Mouse (Mus musculus): ENCODE data around the gene Stradb.
"Not testable (repeated sequence)": the region's sequence is repeated elsewhere in the genome, so short reads cannot be mapped to it uniquely, and the experiment has no call there.

Stradb gene

DNA sequence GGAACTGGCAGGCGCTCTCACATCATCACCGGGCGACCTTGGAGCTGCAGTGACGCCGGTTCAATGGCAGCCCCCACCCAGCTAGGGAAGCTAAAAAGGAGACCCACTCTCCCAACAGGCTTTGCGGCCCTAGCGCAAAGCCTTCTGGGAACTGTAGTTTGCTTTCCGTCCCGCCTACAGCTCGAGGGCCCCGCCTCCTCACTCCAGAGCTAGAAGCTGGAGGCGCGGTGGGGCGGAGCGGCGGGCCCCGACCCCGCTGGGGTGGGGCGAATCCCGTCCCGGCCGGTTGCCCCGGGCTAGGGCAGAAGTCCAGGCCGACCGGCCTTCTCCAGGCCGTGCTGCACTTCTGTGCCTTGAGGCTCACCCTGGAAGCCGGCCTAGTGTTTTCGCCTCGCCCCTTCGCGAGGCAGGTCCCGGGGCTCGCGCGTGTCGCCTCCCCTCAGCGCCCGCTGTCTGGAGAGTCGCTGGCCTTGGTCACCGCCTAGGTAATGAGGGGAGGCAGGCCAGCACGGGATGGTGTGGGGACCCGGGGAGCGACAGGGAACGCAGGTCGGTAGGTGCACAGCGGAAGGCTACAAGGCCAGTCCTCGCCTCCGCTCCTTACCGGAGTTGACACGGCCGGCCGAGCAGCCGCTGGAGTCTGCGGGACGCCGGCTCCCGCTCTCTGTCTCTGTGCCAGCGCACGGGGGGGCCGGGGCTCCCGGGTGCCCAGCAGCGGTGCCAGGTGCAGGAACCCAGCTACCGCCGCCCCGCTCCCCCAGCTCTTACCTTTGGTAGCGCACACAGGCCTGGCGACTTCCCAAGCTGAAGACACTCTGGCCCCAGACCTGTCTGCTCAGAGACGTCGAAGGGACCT, at the start of gene Stradb, which contains the start of gene Trak2:
Gene Stradb, plus strand, starts transcription at position 157 of the 856 bp plus-strand sequence.
Gene Trak2, minus strand, starts transcription at position 65 of the 856 bp plus-strand sequence.
- DNase-seq (ENCODE audit: low read depth): peak; percentile 98

DNA sequence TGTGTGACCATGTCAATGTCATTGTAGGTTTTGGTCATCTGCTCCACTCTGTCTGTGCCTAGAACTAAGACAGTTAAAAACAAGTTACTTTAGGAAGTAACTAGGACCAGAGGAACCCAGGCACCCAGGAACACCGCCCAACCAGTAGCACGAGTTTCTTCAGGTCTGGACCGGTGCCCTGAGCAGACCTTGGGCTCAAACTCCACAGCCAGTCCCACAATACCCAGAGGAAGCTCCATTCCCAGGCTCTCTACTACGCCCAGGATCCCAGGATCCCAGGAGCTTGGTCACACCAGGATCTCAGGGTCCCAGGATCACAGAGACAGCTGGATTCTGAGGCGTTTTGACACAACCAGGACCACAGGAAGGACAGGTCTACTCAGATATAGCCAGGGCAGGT, 46.7 kb upstream of the Stradb start:
- no peak for DNase-seq (ENCODE audit: low read depth)

DNA sequence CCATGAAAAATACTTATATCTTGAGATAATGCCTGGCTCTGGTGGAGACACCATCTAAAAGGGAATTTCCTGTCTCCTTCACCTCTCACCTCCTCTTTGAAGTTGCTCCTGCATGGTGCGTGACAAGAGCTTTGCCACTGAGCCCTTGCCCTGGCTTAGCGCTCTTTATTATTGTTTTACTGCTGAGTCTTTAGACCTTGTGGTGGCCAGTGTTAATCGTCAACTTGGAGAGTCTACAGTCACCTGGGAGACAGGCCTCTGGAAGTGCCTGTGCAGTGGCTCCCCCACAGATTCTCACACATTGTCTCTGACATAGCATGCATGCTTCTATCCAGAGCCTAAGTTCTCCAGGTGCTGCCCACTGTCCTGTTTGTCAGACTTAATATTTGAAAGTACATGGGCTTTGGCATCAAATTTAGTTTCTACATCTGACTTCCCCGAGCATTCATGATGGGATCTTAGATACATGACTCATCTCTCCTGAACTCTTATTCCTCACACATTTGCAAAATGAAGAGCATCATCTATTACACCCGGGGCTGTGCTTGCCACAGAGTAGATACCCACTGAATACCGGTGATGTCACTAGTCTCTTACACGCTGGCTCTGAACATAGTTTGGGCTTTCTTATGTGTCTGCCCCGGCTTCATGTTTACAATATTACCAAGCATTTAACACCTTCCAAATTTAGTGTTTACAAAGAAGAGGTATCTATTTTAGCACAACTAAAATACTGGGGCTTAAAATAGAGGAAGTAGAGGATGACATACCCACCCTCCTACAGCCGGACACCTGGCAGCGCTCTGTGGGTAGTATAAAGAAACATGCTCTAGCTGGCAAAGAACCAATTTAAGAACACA, 36.3 kb upstream of the Stradb start:
- DNase-seq (ENCODE audit: low read depth): no peak

DNA sequence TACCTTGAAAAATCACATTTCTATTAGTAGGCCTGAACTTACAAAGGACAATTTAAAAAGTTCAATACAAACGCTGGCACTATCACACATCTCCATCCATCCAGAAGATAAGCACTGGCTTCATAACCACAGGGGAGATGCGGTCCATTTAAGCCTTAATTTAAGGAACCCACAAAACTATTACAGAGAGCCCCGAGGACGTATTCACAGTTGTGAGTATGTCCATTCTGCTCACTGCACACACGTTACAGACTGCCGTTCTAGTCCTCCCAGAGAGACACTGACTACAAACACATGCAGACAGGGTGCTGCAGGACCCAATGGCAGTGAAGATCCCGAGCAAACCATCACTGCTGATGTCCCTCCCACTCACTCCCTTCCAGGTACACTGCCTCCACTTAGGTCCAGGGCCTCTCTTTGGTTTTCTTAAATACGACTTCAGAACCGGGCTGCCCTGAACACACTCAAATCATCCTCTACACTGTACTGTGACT, 35.7 kb upstream of the Stradb start:
- no peak for DNase-seq (ENCODE audit: low read depth)

DNA sequence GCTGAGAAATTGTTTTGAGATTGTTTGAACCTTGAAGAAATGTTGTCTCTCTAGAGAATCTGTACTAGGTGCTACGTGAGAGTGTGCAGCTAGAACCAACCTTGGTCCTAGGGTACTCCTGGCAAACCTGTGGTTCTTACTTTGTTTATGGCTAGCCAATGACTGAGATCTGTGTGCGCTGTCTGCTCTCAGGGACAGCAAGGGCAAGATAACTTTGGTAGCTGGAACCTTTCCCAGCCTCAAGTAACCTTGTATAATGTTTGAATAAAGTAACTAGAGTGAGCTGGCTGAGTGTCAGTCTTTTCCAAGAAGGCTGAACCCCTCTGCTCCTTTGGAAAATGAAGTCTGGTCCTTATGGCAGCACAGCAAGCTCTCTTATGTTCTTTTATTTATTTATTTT, 27.8 kb upstream of the Stradb start:
- peak; percentile 13 for DNase-seq (ENCODE audit: low read depth)

DNA sequence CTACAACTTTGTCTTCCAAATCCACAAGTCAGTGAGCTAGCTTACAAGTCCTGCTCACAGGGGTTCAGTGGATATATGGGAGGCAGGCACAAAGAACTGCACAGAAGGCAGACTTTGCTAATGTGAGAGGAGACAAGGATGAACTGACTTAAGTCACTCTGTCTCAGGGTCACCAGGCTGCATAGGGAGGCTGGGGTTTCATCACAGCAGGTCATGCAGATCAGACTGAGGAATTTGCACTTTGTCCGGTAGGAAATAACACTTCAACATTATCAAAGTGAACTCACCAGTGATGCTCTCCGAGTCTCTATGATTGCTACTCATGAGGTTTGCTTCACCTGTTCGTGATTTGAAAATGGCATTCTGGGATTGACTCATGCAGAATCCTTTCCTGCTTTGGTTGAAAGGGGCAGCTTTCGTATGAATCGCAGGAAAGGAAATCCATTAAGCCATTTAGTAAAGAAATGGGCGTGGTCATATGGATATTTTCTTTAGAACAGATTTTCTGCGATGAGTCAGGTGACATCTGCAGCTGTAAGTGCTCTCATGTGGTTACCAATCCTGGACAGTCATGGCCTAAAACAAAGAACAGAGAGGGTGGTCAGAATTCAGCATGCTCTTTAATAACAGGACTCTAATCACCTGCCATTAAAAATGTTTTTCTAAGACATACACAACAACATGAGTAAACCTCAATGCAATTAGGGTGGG, 27.2 kb upstream of the Stradb start:
- DNase-seq (ENCODE audit: low read depth): peak; percentile 47

DNA sequence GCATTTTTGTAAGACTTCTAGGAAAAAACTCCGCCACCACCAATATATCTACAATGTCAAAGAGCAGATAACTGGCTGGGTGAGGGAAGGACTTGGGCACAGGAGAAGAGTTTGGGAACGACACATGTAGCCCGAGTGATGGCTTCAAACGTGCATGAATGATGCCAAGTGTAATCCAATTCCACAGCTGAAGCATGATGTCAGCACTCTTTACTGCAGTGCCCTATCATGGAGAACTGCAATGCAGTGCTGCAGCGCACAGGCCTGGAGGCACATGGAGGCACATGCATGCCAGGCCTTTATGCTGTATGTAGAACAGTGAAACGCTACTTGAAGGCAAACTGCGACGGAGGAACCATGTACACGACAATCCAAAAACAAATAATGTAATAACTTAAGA, 26.6 kb upstream of the Stradb start:
- DNase-seq (ENCODE audit: low read depth): peak; percentile 18

DNA sequence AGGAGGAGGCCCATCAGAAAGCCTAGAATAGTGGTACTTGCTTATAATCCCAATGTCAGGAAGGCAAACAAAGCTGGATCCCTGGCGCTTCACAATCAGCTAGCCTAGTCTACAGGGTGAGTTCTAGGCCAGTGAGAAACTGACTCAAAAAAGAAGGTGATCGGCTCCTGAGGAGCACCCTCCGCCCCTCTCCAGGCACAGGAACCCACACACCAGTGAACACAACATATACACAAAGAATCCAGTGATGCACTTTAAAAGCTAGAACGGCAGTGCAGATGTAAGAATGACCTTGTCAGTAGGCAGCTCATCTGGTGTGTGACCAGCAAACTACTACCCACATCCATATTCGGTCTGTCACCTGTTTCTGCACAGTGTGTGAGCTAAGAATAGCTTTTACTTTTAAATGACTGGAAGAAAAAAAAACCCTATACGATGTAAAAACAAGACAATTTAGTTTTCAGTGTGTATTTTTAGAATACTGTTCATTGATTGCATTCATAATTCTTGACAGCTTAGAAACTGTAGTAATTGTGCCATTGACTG, 23.7 kb upstream of the Stradb start:
- DNase-seq (ENCODE audit: low read depth): no peak

DNA sequence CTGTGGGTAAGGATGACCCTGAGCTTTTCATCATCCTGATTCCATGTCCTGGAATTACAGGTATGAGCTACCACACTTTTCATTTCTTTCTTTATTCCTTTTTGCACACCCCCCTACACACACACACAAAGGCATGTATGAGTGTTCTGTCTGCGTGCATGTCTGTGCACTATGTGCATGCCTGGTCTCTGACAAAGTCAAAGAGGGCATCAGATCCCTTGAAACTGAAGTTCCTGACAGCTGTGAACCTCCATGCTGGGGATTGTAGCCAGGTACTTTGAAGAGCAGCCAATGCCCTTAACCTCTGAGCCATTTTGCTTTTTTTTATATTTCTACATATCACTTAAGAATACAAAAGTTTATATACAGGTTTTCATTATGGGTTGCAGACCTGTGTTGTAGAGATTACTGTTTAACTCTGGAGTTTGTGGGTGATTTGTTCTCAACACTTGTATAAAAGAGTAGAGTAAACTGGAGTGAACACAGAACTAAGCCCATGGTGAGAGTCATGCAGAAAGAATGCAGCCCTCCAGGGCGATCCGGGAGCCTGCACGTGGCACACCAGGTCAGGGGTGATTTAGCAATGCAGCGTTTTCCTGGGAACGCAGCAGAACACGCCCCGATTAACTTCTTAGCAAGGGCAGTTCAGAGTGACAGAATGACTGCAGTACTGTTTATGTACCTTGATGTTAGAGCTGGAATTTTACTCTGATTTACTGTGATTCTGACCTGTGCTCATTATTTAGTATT, 22.2 kb upstream of the Stradb start:
- DNase-seq (ENCODE audit: low read depth): peak; percentile 90

DNA sequence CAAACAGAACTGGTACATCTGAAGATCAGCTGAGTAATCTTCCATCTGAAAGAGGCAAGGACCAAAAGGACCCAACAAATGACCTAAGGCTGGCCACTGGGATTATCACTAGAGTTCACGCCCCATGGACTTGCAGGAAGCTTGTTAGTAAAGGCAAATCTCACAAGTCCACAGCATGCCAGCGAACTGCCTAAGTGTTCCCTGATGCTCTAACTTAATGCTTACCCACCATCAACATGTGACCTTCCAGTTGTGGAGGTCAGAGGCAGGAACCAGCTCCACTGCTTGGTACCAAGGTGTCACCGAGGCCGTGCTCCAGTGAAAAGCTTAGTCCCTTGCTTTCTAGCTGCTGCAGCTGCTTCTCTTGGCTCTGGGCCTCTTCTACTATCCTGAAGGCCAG, 21.5 kb upstream of the Stradb start:
- peak; percentile 9 for DNase-seq (ENCODE audit: low read depth)

DNA sequence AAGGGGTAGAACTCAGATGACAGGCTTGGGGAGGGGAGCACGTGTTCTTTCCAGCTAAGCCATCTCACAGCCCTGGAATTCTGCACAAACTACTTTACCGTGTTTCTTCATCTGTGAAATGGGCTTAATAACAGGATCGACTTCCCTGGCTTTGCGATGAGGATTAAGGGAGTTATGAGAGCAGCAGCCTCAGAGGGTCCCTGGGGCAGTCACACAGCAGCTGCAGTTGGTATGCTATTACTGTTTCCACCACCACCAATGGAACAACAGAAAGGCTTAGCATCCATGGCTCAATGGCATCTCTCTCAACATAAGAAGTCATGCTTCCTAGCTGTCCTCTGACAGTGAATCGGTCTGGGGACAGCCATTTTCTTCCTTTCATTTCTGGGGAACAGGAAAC, 20.8 kb upstream of the Stradb start:
- peak; percentile 9 for DNase-seq (ENCODE audit: low read depth)

DNA sequence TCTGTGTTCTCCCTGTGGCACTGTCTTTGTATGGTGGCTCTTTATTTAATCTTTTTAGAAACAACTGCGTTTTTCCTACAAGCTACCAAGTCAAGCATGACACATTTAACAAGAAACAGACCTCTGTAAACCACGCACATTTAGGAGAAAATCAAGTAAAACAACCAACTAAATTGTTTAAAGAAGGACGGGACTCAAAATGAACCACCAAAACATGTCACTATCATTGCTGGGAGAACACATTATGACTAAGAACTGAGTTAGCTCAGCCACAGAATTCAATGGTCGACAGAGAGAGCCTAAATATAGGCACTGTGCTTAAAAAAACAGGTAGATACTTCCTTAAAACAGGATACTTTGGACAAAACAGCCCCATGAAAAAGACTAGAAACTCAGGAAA, 20.3 kb upstream of the Stradb start:
- DNase-seq (ENCODE audit: low read depth): peak; percentile 53

DNA sequence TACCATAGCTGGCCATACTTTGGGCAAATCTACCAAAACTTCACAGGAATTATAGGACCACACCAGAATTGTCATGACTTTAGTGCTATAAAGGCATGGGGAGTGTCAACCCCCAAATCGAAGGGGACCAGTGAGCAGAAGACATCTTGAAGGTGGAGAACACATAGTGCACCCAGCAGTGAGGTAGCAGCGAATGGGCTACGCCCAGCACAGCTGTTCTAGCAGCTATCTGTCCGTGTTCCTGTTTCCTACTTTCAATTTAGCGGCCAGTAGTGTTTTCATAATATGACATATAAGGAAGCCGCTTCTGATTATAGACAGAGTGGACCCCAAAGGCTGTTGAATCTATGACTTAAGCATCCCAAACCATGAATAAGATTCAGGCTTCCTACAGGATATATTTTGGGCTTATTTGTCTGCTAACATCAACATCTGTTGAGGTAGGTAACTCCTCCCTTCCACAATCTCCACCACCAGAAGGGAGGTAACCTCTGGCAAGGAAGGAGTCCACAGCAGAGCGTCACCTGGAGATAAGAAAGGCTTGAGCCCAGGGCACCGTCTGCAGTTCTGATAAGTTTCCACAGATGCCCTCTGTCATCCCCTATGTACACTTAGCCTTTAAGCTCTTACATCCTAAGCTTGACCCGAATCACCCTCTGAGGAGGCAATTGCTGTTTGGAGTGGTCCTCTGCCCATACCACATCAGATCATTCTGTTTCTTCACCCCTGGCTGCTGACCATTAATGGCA, 19.5 kb upstream of the Stradb start:
- no peak for DNase-seq (ENCODE audit: low read depth)

DNA sequence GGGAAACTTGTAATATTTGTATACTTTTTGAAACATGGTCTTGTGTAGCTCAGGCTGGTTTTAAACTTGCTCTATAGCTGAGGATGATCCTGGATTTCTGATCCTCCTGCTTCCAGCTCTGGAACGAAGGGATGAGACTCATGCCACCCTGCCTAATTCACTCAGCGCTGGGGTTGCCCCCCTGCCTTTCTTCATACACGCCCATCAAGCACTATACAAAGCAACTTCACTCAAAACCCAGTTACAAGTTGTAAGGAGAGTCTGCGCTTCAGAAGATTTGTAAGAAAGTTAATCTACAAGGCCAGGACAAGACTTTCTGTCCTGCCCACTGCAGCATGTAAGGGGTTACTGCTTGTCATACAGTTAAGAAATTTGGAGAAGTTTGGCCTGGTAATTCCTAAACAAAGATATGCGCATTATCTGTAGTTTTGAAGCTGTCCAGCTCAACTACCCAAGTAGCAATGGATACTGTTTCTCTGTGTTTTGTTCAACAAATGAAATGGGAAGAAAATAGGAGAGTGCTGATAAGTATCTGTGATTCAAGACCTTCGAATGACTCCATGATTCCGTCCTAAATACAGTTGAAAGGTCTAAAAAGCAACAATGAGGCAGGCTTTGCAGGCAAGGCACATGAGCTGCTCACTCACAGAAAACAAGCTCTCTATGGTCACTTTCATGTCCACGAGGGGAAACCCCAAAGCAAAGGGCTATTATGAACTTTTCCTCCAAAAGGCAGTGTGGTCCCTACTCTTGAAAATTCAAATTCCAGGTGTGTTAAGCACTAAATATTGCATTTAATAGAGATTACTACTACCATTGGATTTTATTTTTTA, 18.5 kb upstream of the Stradb start:
- no peak for DNase-seq (ENCODE audit: low read depth)

DNA sequence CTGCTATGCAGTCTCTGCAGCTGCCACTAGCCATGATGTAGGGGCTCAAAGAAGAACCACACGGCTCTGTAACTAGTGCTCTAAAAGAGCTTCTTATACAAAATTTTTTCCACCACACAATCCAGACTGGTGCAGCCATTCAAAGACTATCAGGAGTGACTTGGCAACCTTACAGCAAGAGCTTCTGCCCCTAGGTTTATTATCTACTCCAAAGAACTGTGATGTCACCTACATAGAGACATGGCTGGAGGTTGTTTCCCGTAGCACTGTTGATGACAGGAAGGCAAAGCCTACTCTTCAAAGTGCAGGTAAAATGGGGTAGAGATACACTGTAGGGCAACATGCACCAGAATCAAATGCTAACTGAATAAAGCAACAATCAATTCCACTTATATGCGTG, 17.6 kb upstream of the Stradb start:
- DNase-seq (ENCODE audit: low read depth): no peak

DNA sequence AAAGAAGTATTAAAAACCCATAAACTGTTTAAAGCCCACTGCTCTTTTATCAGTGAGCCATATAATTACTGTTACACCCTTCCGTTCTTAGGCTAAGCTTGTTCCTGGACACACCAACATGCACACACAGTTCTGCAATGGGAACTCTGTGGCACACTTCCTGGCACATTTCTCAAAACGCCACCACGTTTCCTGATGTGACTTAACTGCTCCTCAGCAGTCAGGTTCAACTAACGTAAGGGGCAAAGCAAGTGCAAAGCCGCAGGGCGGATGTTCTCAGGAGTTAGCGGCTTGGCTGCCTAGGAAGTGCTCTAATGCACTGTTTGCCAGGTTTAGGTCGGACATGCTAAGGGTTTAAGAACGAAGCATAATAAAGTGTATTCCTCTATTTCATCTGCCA, 17.1 kb upstream of the Stradb start:
- DNase-seq (ENCODE audit: low read depth): no peak

DNA sequence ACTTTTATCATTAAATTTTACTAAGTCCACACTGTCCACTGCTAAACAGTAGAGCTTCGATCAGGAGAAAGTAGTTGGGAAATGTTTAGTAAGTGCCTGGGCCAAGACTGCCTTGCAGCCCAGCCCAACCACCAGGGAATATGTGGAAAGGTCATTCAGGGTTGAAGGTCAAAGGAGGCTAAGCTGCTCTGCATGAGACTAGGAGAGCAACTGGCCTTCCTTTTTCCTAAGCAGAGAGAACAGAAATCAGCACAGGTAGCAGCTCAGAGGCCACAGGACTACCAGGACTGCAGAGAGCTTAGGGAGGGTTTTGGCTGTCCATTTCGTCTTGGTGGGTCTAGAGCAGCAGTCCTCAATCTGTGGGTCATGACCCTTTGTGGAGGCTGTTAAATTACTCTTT, 15.4 kb upstream of the Stradb start:
- peak; percentile 61 for DNase-seq (ENCODE audit: low read depth)

DNA sequence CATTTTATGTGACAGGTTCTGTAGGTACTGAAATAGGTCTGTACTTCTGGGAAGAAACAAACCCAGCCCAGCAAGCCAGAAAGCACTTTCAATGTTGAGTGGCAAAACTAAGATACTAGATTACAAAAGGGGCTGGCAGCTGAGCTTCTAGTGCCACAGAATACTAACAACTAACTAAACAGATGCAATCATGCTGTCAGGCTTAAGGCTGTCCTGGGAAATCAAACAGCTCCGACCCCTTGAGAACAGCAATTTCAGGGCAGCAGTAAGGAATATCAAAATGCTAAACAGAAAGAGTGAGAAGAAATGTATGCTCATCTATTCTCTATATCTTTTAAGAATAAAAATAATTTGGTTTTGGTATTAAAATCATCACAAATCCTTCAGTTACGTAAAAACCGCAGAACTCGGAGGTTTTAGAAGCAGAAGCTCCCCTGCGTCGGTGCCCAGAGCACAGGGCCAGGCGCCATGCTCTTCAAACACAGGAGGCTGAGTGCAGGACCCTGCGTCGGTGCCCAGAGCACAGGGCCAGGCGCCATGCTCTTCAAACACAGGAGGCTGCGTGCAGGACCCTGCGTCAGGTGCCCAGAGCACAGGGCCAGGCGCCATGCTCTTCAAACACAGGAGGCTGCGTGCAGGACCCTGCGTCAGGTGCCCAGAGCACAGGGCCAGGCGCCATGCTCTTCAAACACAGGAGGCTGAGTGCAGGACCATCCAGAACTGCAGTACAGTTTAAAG, 14.4 kb upstream of the Stradb start:
- not testable (repeated sequence) for DNase-seq (ENCODE audit: low read depth)

DNA sequence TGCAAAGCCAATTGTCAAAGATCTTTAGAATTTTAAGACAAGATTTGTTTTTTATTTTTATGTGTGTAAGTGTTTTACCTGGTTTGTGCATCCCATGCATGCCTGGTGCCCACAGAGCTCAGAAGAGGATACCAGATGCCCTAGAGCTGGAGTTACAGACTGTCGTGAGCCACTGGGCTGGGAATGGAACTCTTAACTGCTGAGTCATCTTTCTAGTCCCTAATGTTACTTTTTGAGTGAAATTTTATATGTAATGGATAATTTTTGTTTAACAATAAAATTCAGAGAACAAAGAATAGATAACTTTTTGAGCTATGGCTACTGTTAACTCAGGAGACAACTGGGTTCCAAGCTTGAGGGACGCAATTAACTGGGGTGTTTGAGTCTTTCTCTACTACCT, 13.6 kb upstream of the Stradb start:
- DNase-seq (ENCODE audit: low read depth): no peak
